Mouse (Mus musculus): ENCODE measurements around the gene Tfap2c. TPM values are rescaled to one million over a fixed set of nuclear protein-coding genes. Genes with fewer than 3 reads are reported as not detected.

Tfap2c gene
- total RNA-seq (2021), result not detected
- long read RNA-seq, experiment 1, result 0 reads
- long read RNA-seq, experiment 2, result 0 reads

DNA sequence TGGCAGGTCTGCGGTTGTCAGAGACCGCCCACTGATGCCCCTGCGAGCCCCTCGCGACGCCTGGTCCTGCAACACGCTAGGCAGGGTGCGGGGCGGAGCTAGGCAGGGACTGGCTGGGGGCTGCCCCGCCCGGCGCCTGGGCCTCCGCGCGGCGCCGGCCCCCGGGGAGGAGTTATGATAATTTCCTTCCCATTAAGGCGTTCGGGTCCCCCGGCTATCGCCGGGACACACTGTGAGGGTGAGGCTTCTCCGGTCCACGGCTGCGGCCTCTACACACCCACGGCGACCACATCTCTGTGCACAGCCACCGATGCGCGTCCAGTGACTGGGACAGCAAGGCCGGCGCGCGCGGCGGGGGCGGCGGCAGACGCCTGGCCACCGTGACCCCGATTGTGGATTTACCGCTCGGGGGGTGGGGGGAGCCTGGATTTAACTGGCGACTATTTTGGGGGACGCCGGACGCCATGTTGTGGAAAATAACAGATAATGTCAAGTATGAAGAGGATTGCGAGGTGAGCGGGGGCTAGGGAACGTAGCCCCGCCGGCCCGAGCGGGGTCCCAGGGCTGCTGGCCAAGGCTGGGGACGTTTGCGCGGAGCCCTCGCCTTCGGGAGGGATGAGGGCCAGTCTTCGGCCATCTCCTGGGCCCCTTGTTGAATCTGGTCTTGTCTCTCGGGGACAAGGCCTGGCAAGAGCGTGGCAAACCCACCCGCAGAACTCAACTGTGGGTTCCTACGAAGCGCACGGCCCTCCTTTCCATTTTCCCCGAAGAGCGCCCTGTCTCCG is at the start of gene Tfap2c:
TSS of gene Tfap2c (plus strand) at position 223 of the 785 bp plus-strand sequence.
- peak in 1 of 2 experiments; percentile 29 for DNase-seq
- intact Hi-C loops (cut with DNase I), result loop anchor here (1.0 to 10.0 kb wide), 4 partner anchors 208 to 445 kb away; no protein-coding TSS in a partner anchor

DNA sequence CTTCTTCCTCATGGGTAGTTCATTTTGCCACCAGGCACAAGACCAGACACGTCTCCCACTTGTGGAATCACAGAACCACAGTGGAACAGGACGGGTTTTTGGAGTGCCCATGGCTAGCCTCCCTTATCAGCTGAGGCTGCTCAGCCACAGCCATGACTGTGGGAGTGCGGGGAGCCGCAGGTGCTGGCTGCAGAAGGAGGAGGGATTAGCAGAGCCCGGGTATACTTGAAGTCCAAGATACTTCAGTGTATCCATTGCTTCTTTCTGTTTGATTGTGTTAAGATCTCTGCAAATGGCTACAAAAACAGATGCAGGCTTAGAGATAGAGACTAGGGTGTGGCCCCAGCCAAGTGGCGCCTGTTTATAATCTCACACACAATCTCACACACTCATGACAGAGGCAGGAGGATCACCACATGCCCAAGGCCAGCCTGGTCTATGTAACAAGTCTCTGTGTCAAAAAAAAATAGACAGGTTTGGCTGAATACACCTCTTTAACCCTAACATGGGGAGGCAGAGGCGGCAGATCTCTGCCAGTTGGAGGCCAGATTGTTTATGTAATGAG is 48.6 kb upstream of the Tfap2c start:
- no peak for DNase-seq
- intact Hi-C loops (cut with DNase I), result loop anchor here (2.0 kb wide), 1 partner anchor 24 kb away; no protein-coding TSS in a partner anchor

DNA sequence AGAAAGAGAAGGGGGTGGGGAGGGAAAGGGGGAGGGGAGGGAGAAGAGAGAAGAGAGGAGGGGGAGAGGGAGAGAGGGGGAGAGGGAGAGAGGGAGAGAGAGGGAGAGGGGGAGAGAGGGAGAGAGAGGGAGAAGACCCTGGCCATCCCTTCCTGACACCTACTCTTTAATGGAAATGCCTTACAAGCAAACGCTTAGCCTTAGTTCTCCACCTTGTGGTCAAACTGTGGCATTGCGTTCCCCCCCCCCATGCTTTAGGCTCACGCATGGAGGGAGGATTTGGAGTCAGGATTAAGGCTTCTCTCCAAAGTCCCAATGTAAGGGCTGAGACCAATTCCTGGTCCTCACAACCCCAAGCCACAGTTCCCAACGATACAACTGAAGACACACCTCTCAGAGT is 48.1 kb upstream of the Tfap2c start:
- intact Hi-C loops (cut with DNase I), result loop anchor here (2.0 kb wide), 1 partner anchor 25 kb away; no protein-coding TSS in a partner anchor
- peak in 1 of 2 experiments; percentile 40 for DNase-seq

DNA sequence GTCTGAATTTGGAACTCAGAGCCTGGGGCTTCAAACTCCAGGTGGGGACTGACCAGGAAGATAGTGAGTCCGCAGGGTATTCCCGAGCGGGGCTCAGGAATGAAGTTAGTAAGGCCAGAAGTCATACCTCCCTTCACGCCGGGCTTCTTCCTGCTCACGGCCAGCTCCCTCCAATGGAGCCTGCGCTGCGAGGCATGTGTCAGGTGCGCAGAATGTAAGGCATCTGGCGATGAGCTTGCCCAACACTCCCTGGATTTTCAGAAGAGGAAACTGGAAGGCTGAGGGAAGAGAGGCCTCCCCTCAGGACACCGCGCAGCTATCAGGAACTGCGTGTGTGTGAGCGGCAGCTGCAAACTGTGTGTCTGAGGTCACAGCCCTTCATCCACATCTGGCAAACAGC is 47.2 kb upstream of the Tfap2c start:
- DNase-seq, result no peak
- intact Hi-C loops (cut with DNase I), result loop anchor here (2.0 kb wide), 1 partner anchor 279 kb away; no protein-coding TSS in a partner anchor

DNA sequence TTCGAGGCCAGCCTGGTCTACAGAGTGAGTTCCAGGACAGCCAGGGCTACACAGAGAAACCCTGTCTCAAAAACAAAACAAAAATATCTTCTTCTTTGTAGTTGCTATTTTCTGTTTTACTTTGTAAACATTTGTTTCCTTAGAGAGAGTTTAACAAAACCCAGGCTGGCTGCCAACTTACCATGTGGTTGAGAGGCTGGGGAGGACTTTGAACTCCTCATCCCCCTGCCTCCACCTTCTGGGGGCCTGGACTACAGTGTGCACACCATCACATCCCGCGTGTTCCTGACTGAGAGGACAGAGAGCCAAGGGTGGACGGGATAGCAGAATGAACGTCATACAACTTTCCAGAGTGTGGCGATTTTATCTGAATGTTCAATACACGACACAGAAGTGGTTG is 43.3 kb upstream of the Tfap2c start:
- DNase-seq, result no peak
- intact Hi-C loops (cut with DNase I), result no loop called here

DNA sequence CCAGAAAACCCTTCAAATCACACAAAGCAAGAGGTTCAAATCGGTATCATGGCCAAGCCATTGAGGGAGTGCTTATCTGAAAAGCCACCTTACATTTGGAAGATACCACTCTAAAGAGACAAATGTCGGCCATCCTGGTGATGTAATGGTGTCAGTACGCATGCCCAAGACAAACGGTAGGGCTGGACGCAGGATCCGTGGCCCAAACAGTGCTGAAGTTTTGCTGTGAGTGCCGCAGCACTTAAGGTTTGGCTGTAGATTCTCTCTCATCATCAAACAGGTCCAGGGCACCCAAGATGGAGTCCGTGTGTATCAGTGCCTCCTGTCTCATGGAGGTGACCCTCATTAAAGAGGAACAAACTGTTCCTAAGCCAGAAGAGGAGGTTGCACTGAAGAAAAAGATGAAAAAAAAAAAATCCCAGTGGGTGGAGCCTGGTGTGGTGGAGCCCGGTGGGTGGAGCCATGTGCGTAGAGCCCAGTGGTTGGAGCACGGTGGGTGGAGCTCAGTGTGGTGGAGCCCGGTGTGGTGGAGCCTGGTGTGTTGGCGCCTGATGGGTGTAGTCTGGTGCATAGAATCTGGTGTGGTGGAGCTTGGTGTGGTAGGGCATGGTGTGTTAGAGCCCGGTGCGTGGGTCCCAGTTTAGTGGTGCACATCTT is 39.2 kb upstream of the Tfap2c start:
- intact Hi-C loops (cut with DNase I), result no loop called here
- DNase-seq, result no peak

DNA sequence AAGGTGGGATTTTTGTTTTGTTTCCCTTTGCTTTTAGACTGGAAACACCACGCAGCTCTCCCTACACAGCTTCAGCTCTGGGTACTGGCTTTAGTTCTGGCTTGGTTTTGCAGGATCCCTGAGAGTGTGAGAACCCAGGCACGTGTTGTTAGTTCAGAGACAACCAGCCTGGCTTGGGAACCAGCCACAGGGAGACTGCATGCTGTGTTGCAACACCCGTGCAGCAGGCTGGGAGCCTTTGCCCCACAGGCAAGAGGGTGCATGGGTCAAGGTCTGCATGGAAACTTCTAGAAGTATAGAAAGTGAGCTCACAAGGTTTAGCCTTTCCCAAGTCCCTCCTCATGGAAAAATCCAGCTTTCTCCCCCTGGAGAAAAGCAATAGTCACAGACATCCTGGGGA is 38.5 kb upstream of the Tfap2c start:
- no peak for DNase-seq
- intact Hi-C loops (cut with DNase I), result no loop called here

DNA sequence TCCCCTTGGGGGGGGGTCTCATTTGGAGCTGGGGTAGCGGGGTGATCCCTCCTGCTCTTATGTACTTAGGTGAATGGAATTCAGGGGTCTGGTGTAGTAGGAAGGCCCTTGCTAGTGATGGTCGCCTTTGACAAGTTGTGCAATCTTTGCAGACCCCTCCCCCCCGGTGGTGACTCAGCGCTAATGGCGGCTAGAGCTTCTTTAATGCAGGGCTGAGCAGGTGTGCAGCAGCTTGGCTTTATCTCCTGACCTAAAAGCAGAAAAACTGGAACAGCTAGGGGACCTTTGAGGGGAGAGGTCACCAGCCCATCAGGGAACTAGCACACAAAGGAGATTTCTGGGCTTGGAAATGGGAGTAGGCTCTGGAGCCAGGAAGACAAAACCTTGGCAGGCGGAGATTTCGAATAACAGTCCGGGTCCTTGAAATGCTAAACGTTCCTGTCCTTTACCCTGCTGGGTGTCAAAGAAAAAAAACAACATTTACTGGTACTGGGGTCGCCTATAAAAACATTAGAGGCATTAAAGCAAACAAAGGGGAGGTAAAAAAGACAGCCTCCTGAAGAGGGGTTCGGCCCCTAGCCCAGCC is 32.9 kb upstream of the Tfap2c start:
- no peak for DNase-seq

DNA sequence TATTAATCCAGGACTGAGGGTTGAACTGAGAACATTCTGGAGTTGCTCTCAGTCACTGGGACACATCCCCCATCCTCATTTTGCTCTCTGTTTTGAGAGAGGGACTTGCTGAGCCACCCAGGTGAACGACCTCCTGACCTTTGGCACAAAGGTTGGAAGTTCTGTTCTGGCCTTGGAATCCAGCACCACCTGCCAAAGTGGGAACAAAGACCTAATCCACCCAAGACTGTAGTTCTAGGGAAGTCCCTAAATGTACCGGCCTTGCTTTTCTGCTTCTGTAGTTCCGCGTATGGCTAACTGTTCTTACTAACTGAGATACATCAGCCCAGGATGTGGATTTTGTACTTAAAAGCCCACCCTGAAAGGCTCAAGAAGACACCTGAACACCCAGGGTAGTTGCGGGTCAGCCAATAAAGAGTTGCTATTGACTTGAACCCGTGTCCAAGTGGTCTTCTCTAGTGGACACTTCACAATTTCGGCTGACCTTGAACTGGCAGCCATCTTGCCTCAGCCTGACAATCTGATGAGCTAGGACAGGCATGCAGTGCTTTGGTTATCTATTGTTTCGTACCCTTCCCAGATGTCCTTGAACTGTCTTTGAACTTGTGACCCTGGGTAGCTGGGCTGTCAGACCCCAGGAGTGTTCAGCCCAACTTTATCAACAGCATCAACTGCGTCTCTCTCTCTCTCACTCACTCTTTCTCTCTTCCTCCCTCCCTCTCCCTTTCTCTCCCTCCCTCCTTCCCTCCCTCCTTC is 28.6 kb upstream of the Tfap2c start:
- DNase-seq, result no peak
- intact Hi-C loops (cut with DNase I), result no loop called here

More for the DNA sequence above, 32.9 kb upstream of the Tfap2c start:
- intact Hi-C loops (cut with DNase I), result no loop called here

DNA sequence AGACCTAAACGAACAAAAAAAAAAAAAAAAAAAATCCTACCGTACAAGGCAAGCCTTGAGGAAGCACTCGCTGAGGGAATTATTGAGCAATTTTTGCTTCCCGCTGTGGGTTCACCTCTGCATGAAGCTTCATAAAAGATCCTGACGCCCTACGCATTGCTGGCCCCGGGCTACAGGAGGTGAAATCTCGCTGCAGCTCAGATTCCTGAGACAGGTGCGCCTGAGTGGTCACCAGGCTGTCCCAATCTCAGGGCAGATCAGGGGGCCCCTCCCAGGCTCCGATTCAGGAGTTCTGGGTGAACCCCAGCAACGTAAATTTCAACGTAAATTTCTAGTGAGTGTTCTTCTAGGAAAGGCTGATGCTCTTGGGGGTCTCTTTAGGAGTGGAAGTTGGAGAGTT is 26.9 kb upstream of the Tfap2c start:
- DNase-seq, result no peak
- intact Hi-C loops (cut with DNase I), result no loop called here

DNA sequence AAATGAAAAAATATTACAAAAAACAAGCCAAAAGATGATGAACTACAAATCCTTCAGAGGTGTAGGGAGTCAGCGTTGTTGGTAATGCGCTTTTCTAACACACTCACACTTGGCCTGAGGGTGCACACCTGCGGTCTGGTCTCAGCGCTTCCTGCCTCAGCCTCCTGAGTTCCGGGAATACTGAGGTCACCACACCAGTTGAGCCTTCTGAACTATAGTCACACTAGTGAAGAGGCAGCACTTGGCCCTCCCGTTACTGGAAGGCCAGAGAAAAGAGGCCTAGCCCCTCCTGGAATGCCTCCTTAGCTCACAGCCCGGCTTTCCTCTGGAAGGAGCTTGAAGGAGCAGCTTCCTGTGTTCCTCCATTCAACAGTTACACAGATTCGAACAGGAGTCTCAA is 22.2 kb upstream of the Tfap2c start:
- intact Hi-C loops (cut with DNase I), result no loop called here

DNA sequence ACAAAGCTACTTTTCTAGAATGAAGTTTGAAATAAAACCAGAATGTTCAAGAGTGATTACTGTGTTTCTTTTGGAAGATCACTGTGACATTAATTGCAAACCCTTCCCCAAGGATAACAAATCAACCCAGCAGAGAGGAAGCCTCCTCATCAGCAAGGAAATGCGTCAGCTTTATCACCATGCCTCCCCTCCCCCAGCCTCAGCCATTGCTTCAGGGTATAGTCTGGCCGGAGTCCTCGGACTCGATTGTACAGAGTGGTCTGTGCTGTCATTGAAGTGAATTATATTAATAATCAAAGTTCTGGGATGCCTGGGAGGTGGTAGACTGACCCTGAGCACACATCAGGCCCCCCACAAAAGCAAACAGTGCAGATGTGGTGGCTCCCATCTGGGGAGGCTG is 5.4 kb upstream of the Tfap2c start:
- intact Hi-C loops (cut with DNase I), result no loop called here
- no peak for DNase-seq

More for the DNA sequence above, 22.2 kb upstream of the Tfap2c start:
- no peak for DNase-seq

DNA sequence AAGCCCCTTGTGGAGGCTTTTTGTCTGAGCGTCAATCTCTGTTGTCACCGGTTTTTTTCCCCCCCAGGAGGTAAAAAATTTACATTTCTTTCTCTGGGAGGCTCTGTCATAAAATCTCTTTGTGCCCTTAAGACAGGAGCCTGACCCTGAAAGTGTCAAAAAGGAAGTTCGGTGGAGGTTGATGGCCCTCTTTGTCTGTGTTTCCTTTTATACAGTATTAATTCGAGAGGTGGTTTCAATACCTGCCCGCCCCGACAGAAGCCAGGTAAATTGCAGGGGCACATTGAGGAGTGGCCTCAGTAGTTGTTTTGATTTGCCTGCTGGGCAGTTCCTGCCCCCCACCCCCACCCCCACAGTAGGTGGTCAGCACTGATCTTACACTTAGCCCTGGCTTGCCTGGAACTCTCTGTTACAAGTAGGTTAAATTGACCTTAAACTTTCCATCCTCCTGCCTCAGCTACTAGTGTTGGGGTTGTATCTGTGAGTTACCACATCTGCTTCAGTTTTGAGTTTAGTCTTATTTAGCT is 4.7 kb upstream of the Tfap2c start:
- intact Hi-C loops (cut with DNase I), result no loop called here
- DNase-seq, result no peak

DNA sequence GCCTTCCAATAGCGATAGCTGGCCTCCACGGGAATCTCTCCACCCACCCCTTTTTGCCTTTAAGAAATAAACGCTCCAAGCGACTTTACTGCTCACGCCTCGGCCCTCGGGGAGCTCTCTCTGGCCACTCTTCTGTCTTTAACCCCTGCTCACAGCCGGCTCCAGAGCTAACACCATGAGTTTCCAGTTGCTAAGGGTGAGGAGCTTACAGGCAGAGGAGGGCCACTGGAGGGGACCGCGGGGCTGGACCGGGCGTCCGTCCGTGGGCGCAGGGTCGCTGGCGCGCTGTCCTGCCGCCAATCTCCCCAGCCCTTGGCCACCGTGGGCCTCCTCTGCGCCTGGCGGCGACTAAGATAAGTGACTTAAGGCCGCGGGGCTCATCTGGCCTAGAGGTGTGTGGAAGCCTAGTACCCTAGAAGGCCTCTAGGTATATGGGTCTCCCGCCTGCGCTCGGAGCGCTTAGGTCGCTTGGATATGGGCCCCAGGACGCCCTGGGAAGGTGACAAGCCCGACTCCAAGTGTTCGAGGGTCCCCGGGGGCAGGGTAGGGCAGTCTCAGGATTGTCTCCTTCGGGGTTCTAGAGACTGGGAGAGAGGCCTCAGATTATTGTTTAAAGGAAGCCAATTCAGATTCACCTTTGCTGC is 3.7 kb upstream of the Tfap2c start:
- intact Hi-C loops (cut with DNase I), result no loop called here
- no peak for DNase-seq

DNA sequence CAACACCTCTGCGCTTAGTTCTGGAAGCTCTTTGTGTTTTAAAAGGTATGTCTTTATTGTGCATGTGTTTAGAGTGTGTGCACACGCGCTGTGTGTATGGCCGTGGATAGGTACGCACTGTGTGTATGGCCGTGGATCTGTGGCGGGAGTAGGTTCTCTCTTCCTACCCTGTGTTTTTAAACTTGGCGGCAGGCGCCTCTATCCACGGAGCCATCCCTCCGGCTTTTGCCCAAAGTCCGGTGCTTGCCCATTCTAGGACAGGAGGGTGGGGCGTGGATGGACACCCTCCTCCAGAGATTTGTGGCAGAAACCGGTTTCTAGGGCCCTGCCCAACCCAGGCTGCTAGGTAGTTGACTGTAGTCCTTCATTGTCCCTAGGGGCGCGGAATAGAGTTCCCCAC is 2.8 kb upstream of the Tfap2c start:
- intact Hi-C loops (cut with DNase I), result no loop called here

DNA sequence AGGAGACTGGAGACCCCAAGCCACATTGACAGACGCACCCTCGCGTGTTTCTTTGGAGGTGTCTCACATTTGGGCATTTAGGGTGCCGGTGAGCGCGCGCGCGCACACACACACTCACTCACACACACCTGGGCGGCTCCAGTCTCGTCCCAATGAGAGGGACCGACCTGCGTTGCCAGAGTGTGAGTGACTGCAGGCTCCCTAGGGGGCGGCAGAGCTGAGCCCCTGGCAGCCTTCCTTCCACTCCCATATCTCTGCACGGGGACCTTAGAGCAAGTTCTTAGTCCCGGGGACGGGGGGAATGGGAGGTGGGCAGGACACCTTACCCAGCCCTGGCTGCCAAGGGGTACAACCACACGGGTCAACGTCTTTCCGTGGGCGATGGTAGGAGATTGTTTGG is 2.3 kb upstream of the Tfap2c start:
- intact Hi-C loops (cut with DNase I), result no loop called here
- peak in 1 of 2 experiments; percentile 26 for DNase-seq

More for the DNA sequence above, 2.8 kb upstream of the Tfap2c start:
- no peak for DNase-seq

DNA sequence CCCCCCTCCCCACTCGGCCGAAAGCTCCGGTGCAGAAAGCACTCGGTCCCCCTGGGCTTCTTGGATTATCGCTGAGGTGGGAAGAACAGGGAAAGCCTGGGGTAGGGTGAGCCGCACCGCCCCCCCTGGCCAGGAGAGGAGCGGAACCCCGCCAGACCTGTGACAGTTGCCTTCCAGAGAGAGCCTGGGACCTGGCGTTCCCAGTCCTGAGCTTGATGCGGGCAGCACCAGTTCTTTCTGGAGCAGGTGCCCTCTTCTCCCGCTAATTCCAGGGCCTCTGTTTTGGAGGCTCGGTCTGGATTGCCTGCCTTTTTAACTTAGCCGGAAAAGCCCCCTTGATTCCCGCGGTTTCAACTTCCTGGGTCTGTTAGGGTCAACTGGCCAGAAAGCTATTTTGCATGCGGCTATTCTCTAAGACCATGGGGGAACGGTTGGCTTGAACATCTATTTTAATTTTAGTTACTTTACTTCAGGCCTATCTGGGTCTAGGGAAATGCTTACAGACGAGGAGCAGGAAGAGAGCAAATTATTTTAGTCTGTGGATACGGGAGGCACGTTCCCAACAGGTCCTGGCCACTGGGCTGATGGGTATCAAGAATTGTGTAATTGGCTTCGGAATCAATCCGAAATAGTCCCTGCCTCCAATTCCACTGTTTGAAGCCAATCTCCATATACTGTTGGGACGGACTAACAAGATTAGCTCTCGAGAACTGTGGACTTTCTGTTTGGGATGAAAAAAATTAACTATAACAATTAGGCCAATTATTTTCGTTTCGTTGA is 1.4 kb upstream of the Tfap2c start:
- intact Hi-C loops (cut with DNase I), result no loop called here
- DNase-seq, result no peak

DNA sequence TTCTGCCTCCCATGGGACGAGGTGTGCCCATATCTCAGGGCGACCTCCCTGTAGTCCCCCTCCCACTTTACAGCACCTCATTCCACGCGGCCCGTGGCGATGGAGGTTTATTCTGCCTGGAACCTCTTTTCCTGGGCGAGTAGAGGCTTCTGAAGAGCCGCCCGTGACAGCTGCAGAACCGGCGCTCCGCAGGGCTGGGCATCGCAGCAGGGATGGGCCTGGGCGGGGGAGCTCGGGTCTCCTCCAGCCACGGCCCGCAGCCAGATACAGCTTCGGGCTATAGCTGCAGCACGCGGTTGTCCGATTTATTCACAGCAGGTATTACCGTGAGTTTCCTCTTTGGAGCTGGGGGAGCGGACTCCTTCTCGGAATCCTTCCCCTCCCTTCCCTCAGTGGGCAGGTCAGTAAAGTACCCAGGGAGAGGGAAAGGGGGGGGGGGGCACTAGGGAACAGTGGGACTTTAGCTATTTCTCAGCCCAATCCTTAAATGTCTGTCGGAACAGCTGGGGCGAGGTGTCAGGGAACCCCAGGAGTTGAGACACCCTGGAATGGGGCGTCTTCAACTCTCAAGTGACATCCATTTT is 629 bp upstream of the Tfap2c start:
- no peak for DNase-seq
- intact Hi-C loops (cut with DNase I), result no loop called here

Measured in heart, postnatal 14 days (tissue).